Mouse (Mus musculus) cerebellum, adult (tissue): ENCODE data around the gene Zbtb39.
"Not testable (repeated sequence)": the region's sequence is repeated elsewhere in the genome, so short reads cannot be mapped to it uniquely, and the experiment has no call there.

Source experiments
- ATAC-seq: cut with Nextera tagmentation; 2 replicates; pipeline ENCODE4 v1.9.2; 2017; ENCODE audit warnings: mild to moderate bottlenecking, moderate library complexity, mixed read lengths; ENCODE audit not compliant: insufficient number of reproducible peaks, low FRiP score, low TSS enrichment

Zbtb39 gene

GRCm38 (mm10) chr10:127776011-127776410, 36.7 kb downstream of the Zbtb39 start, which contains the start of gene Rdh9:
Gene Rdh9 (plus strand): TSS chr10:127776386.
- no peak for ATAC-seq

GRCm38 (mm10) chr10:127782321-127782720, 43.0 kb downstream of the Zbtb39 start:
- ATAC-seq: not testable (repeated sequence)

- not testable (repeated sequence) for ATAC-seq
These were observed 46.1 kb downstream of the Zbtb39 start for GRCm38 (mm10) chr10:127785411-127785810.
